Mouse (Mus musculus) right cerebral cortex, adult 18-20 months (tissue): ENCODE data around the gene Rbm34.
"Not testable (repeated sequence)": the region's sequence is repeated elsewhere in the genome, so short reads cannot be mapped to it uniquely, and the experiment has no call there.

Experiments used
- DNase-seq: peaks from one replicate; pipeline ENCODE4 v3.0.0; 2022; ENCODE audit warnings: mixed read lengths

The Rbm34 gene

GRCm38 (mm10) chr8:126917179-126917905 lies 53.5 kb downstream of the Rbm34 start:
- no peak for DNase-seq

- DNase-seq = no peak
Measured at GRCm38 (mm10) chr8:126916611-126917010, 54.3 kb downstream of the Rbm34 start.

- no peak for DNase-seq
Measured at GRCm38 (mm10) chr8:126914609-126915375, 56.1 kb downstream of the Rbm34 start.

- not testable (repeated sequence) for DNase-seq
Measured at GRCm38 (mm10) chr8:126914107-126914490, 56.8 kb downstream of the Rbm34 start.

- DNase-seq = no peak
Measured at GRCm38 (mm10) chr8:126913241-126914106, 57.4 kb downstream of the Rbm34 start.

GRCm38 (mm10) chr8:126909371-126909802 lies 61.5 kb downstream of the Rbm34 start:
- no peak for DNase-seq

GRCm38 (mm10) chr8:126908805-126909204 lies 62.1 kb downstream of the Rbm34 start:
- no peak for DNase-seq

- no peak for DNase-seq
Measured at GRCm38 (mm10) chr8:126907968-126908367, 62.9 kb downstream of the Rbm34 start.

- DNase-seq = no peak
Measured at GRCm38 (mm10) chr8:126907374-126907773, 63.5 kb downstream of the Rbm34 start.

- DNase-seq = no peak
Measured at GRCm38 (mm10) chr8:126905387-126905786, 65.5 kb downstream of the Rbm34 start.

GRCm38 (mm10) chr8:126903927-126904326 lies 66.9 kb downstream of the Rbm34 start:
- no peak for DNase-seq

- DNase-seq = no peak
Measured at GRCm38 (mm10) chr8:126903224-126903895, 67.5 kb downstream of the Rbm34 start.

GRCm38 (mm10) chr8:126901612-126902011 lies 69.3 kb downstream of the Rbm34 start:
- DNase-seq = no peak

GRCm38 (mm10) chr8:126901049-126901448 lies 69.8 kb downstream of the Rbm34 start:
- no peak for DNase-seq
